Mouse (Mus musculus) 3T3-L1 (cell line): Measurements from ENCODE around the gene Syt2.

ENCODE experiments used
- DNase-seq: peaks from one replicate; pipeline ENCODE4 v3.0.0-alpha.2; 2015; ENCODE audit warnings: low read depth, low spot score

Syt2 gene

DNA sequence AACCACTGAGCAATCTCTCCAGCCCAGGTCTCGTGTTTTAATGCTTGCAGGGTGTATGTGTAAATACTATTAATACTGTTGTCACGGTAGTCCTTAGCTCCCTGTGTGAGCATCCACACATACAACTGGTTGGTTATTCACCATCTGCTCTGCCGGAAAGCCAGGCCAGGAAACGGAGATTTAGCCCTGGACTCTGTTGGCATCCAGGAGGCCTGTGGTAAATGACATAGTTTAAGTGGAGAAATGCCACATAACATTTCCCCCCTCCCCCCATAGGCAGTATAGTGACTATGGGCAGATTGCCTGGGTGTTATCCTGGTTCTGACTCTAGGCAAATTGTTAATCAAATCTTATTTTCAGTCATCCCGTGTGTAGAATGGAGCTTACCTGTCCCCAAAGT is 4.3 kb downstream of the Syt2 start:
- DNase-seq: peak; percentile 27

GRCm38 (mm10) chr1:134651268-134651850 is 4.9 kb downstream of the Syt2 start:
- peak; percentile 53 for DNase-seq

- DNase-seq: no peak
Observed at GRCm38 (mm10) chr1:134651851-134652398, 5.4 kb downstream of the Syt2 start.

GRCm38 (mm10) chr1:134653603-134654257 is 7.3 kb downstream of the Syt2 start:
- DNase-seq: no peak

GRCm38 (mm10) chr1:134658841-134659240 is 12.4 kb downstream of the Syt2 start:
- DNase-seq: no peak

GRCm38 (mm10) chr1:134660163-134660562 is 13.7 kb downstream of the Syt2 start:
- DNase-seq: no peak

GRCm38 (mm10) chr1:134671234-134672070 is 25.0 kb downstream of the Syt2 start:
- no peak for DNase-seq

- no peak for DNase-seq
Observed at GRCm38 (mm10) chr1:134674312-134674711, 27.8 kb downstream of the Syt2 start.

DNA sequence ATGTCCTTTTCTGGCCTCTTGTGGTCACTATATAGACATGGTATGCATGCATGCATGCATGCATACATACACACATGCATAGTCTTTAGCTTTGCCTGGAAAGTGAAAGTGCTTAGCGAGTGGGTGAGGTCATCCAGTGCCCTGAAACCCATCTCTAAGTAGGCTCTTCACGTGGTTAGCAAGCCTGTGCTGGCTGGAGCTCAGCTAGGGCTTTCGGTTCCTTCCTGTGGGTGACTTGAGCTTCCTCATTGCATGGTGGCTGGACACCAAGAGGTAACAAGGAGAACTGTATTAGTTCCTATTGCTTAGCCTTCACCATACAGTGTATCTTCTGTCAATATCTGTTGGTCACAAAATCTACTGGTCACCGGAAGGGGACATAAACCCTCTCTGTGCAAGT is 33.0 kb downstream of the Syt2 start:
- no peak for DNase-seq

DNA sequence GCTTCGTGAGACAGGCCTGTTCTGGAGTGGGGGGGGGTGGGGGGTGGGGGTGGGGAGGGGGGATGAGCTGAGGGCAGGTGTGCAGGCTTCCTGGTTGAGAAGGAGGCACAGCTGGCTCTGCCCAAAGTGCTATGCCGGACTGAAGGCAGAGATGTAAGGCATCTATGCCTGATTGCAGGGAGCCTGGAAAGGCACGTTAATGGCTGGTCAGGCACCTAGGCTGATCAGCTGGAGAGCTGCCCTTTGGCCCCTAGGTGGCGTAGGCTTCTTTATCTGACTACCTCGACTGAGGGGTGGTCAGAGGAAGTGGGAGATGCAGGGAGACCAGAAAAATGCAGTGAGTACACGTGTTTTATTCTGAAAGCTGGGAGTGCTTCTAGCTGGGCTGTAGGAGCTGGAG is 34.1 kb downstream of the Syt2 start:
- DNase-seq: no peak

DNA sequence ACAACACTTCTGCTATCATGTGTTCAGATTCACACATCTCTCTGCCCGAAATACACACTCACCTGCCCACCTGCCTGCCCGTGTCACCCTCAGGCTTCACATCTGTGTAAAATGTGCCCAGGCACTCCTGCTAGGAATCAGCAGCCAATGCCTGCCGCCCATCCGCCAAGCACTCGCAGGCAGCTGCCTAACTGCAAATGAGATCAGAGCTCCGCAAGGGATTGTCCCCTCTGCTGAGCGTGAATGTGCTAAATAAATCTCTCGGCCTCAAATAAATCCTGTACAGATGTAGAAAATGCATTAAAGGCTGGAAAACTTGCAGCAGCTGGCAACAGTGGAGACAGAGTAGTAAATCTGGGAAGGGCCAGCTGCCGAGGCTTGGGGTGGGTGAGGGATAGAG is 36.0 kb downstream of the Syt2 start:
- DNase-seq: no peak

DNA sequence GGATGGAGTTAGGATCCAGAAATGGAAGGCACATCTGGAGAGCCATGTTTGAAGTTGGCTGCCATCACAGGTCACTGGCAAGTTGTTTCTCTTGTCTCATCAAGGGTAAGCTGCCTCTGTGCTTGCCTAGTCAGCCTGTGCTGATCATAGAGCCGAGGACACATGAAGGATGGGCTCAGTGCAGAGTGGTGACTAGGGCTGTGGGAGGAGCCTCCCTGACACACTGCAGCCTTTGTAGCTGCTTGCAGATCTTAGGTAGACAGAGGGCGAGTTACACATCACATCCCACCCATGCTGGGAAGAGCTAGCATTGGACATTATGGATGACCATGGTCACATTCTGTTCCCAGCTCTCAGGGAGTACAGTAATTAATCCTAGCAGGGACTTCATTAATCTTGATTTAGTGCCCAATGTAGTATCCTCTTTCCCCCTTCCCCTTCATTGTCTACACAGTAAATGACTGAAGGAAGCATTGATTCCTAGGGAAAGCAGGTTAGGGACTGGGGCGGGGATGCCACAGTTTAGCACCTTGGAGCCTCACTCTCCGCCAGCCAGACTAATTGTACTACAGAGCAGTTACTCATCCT is 40.5 kb downstream of the Syt2 start:
- DNase-seq: no peak

DNA sequence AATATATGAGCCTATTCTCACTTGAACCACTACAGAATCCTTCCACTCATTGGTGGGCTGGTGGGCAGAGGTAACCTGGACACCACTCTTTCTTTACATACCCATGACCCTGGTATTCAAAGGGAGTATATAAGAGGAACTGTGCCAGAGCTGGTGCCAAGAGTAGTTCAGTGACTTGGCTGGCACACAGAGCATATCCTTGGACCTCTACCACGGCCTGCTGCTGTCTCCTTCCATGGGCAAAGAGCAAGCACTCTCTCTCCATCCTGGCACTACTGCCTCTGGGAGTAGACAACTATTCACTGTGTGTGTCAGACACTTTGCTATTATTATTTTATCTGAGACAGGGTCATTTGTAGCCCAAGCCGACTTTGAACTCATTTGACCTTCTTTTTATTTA is 49.8 kb downstream of the Syt2 start:
- no peak for DNase-seq

- no peak for DNase-seq
Observed at GRCm38 (mm10) chr1:134697073-134697472, 50.6 kb downstream of the Syt2 start.

DNA sequence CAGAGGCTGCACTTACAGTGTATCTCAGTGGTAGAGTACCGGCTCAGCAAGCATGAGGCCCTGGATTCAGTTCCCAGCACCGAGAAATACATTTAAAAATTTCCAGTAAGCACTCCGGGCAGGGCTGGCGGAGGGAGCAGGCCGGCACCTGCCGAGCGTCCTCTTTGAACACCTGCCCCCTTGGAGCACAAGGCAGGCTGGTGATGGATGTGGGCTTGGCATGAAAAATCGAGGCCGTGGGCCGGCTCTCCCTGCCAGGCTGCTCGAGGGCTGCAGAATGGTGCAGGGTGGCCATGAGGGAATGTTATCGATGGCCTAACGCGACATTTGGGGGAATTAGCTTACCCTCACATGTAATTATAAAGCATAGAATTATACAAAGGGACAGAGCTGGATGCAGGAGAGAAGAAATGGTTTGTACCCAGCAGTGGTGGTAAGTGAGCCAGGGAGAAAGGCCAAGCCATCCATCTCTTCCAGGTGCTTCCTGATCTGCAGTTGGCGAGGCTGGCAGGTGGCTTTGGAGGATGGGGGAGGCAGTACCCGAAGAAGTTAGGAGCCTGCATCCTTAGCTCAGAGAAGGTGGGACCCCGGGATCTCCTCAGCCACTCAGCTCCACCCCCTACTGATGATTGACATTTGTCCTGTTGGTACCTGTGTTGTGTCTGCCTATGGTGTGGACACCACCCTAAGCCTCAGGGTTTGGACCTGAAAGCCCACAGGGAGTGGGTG is 51.2 kb downstream of the Syt2 start:
- DNase-seq: no peak

GRCm38 (mm10) chr1:134698486-134698885 is 52.0 kb downstream of the Syt2 start:
- DNase-seq: no peak

DNA sequence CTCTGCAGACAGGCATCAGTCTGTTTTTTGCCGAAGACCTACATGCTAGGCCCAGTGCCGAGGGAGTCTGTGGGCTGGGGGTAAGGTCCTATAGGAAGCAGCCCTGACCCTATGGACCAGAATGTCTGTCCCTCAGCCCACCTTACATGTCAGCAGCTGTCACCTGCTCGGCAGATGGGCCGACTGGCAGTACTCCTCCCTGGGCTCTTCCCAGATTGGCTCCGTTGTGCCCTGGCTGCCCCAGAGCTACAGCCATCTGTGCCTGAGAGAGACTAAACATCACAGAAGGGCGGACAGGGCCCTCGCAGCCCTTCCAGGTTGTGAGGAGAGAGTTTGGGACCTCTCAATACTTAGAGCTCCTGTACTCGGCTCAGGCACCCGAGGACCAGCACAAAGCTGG is 52.9 kb downstream of the Syt2 start:
- DNase-seq: no peak

DNA sequence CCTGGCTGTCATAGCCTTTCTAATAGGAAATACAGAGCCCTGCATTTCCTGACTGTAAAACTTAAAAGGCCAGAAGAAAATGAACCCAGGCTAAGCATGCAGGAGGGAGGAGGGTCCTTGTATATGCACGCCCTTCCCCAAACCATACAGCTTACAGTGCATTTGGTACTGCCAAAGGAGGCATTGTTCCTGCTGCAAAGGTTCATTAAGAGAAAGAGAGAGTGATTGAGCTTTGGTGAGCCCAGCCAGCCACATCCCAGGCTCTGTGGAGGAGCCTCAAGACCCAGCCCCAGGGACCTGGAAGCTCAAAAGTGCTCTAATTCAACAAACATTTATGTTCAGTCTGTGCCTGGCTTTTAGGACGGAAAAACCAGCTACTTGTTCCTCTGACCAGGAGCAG is 53.7 kb downstream of the Syt2 start:
- no peak for DNase-seq

- DNase-seq: no peak
Observed at GRCm38 (mm10) chr1:134700634-134701033, 54.2 kb downstream of the Syt2 start.

DNA sequence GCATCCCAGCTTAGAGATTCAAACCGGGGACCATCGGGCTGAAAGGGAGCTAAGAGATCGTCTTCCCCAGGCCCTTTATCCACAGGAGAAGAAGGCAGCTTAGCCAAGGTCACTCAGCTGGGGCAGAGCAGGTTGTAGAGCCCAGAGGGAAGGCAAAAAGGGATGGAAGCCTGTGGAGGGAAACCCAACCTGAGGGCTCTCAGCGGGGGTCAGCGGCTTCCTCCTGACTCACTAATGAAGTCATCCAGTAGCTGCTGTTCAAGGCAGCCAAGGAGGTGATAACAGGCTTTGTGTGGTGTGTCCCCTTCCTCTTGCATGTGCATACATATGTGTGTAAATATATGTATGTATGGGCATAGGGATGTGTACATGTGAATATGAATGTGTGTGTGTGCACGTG is 54.7 kb downstream of the Syt2 start:
- no peak for DNase-seq

DNA sequence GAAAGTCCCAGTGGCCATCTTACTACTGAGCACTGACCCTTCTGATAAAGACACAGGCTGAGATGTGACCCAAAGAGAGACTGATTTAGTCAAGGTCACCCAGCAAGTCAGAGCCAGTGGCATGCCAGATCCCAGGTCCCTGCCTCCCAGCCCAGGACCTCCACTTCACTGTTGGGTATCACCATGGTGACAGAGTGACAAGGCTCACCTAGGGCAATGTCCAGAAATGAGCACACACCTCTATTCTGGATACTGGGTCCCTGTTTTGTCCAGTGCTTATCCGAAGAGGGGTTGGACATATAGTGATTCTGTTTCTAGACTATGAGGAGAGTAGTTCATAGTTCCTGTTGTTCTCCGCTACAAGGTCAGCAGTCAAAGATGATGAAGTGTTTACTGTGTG is 56.8 kb downstream of the Syt2 start:
- no peak for DNase-seq
